Mouse (Mus musculus) thymus, adult 2 months (tissue): ENCODE data around the gene Rap2b.

Experiments
- CTCF ChIP-seq: fragments of 200-500 bp; IDR thresholded peaks from 2 replicates; pipeline ENCODE4 v1.5.1; 2012; ENCODE audit warnings: mild to moderate bottlenecking, control low read depth, low read length, moderate library complexity, borderline replicate concordance; ENCODE audit not compliant: control insufficient read depth, poor library complexity, insufficient read depth; ENCODE audit errors: extremely low read depth
- POLR2A ChIP-seq: fragments of 200-500 bp; IDR thresholded peaks from 2 replicates; pipeline ENCODE4 v1.6.1; 2012; ENCODE audit warnings: mild to moderate bottlenecking, low read length, control low read depth, moderate library complexity; ENCODE audit not compliant: control insufficient read depth, poor library complexity, insufficient read depth; ENCODE audit errors: extremely low read depth

DNA sequence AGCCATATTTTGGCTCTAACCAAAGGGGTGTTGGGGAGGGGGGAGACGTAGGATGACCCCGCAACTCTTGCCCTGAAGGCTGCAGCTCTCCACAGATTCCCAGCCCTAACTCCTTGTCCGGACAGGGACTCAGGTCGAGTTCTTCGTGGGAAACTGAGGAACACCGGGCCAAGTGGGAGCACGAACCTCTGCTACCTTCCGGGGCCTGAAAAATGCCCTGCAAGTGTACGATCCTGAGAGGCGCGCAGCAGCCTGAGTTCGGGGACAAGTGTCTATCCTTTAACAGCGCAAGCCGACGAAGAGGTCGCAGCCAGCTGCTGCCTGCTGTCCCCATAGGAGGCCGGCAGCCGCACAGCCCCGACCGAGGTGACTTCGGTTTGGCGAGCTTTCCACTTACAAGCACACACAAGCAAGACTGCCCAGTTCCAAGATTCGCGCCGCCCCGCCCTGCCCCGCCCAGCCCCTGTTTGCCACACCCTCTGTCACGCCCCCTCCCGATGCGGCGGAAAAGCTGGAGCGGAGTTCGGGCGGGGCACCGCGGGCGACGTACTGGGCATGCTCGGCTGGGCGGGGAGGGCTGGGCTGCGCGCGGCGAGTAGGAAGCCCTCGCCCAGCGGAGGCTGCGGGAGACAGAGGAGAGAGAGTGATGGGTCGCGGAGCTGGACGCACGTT, 2.7 kb downstream of the Rap2b start:
- TF ChIP-seq CTCF (0 out of 2 replicates have a peak, but pooled peaks have one; percentile 31), POLR2A (peak; percentile 90)
